Mouse (Mus musculus) ovary, postnatal 36 days (tissue): ENCODE measurements around the gene Gria1.

ENCODE experiments used
- DNase-seq: peaks from one replicate; pipeline ENCODE4 v3.0.0; 2022; ENCODE audit warnings: low spot score, mixed read lengths

Gene Gria1

DNA sequence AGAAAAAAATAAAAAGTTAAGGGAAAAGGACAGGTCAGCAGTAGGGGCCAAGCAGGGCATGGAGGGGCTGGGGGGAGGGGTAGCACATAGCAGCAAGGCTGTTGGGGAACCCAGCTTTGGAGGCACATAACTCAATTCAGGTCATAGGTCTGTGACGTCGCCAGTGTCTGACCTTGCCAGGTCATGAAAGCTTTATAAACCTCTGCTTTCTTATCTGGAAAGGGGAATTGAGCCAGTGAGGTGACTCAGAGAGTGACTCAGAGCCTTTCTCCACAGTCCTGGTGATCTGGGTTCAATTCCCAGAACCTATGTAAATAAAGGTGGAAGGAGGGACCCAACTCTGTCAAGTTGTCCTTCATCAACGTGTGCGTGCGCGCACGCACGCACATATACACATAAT, 286.2 kb downstream of the Gria1 start:
- DNase-seq, result no peak

DNA sequence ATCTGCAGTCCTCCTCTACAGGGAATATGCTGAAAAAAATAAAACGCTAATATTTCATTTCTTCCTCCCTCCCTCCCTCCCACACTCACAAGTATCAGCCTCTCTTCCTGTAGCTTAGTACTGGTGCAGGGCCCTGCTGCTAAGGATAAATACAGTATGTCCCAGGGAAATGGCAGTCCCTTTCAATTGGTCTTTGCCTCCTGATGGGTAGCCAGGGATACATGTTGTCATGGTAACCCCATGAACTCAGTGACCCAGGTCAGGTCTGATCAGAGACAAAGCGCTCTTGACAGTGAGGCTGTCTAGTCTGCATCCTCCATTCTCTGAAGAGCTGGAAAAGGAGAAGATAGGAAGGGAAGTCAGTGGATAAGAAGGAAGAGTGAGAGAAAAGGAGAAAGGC, 287.1 kb downstream of the Gria1 start:
- no peak for DNase-seq

DNA sequence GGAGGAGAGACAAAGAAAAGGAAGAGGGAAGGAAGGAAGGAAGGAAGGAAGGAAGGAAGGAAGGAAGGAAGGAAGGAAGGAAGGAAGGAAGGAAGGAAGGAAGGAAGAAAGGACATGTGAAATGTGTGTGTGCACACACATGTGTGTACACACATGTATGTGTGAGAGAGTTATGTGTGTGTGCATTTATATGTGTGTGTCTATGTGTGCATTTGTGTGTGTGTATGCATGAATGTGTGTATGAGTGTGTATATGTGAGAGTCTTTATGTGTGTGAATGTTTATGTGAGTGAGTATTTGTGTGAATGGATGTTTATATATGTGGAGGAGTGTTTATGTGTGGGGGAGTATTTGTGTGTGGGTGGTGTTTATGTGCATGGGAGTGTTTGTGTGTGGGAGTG, 287.5 kb downstream of the Gria1 start:
- DNase-seq, result no peak

DNA sequence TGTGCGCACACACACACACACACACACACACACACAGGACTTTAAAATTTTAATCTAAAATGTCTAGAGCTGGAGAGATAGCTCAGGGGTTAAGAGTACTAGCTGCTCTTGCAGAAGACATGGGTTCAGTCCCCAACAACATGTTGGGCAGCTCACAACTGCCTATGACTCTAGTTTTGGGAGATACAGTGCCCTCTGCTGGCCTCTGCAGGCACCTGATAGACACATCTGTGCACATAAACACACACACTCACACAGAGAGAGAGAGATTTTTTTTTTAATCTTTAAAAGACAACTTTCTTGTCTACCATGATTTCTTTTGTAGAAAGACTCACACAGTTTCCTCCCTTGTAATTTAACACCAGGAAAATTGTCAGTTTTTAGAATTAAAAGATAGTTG, 292.4 kb downstream of the Gria1 start:
- DNase-seq, result no peak

DNA sequence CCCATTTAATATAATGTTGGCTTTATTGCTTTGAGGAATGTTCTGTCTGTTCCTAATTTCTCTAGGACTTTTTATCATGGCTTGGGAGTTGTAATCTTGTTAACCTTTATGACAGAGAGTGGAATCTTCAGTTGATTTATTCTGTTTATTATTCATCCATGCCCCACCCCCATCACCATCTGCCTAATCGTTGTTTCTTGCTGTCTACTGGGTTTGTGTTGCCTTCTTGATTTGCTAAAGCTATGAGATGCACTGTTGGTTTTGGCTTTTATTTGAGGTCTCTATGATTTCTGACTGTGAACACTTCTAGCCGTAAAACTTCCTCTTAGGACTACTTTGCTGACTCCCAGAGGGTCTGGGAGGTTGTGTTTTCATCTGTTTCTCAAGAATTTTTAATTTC, 294.9 kb downstream of the Gria1 start:
- no peak for DNase-seq

DNA sequence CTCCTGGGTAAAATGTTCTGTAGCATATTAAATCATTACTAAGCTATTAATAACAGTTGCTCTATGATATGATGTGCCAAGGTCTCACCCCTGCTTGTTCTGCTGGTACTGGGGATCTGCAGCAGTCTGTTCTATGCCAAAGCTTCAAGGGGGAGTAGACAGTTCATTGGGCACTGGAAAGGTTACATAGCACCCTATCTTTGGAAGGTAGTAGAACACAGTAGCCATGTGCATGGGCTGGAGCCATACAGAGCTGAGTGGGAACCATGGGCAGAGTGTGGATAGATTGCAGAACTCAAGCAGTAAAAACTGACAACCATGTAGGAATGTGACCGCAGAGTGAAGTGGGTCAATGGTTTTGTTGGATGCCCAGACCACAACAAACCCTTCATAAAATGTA, 295.7 kb downstream of the Gria1 start:
- no peak for DNase-seq

DNA sequence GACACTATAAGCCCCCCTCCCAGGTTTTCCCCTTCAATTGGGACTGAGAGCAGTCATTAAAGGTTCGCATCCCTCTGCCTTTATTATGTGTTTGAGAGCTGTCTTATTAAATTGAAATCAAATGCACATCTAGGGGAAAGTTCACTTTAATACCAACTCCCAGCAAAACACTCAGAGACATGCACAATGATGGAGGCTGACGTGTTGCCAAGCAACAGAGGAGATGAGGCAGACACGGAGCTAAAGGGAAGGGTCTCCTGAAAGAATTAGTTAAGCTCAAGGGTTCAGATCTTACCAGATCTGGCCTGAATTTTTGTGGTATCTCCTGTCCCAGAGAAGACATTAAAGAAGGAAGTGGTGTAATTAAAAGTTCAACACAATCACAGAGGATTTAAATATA, 305.9 kb downstream of the Gria1 start:
- DNase-seq, result no peak

DNA sequence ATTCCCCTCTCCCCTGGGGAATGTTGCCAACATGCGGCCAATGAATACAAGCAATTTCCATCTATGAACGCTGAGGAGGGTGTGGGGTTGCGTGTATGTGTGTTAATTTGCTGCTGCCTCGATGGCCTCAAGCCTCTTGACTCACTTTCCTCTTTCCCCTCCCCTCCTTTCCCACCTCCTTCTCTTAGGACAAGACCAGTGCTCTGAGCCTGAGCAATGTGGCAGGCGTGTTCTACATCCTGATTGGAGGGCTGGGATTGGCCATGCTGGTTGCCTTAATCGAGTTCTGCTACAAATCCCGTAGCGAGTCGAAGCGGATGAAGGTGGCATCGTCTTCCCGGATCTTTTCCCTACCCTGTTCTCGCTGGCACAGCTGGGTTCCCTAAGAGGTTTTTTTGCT, 306.3 kb downstream of the Gria1 start:
- no peak for DNase-seq

DNA sequence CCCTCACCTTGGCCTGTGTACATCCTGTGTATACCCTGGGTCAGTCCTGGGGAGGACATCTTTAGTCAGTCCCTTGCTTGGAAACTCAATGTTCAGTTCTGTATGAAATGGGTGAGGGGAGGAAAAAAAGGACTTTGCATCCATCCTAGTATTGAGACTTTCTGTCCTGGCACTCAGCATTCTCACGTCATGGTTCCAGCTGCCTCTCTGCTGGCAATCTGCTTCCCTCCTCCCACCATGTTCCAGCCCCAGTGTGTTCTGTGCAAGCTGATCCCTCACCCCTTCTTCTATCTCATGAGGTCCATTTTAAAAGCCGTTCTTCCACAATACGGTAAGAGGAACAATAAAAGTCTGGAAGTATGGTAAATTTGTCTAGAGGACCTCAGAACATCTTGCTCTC, 308.2 kb downstream of the Gria1 start:
- DNase-seq, result no peak

DNA sequence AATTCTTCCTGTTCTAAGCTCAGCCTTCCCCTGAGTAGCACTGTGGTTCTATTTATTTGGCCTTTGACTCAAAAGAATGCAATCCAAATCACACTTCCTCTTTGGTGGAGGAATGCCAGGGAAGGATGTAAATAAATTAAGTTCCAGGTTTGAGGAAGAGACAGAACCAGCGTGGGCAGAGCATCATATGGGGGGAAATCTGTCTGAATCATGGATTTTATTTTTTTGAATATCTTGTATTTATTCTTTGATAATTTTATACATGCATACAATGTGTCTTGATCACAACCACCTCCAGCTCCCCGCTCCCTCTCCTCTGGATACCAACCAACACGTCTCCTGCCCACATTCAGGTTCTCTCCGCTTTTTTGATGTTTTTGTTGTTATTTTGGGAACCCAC, 312.9 kb downstream of the Gria1 start:
- DNase-seq, result no peak
